Mouse (Mus musculus): ENCODE measurements around the gene Hist2h2bb. TPM values are rescaled to one million over a fixed set of nuclear protein-coding genes. Genes with fewer than 3 reads are reported as not detected.
"Not testable (repeated sequence)": the region's sequence is repeated elsewhere in the genome, so short reads cannot be mapped to it uniquely, and the experiment has no call there.

Hist2h2bb gene
- polyA plus RNA-seq, 1 experiment, result 0.97 TPM

DNA sequence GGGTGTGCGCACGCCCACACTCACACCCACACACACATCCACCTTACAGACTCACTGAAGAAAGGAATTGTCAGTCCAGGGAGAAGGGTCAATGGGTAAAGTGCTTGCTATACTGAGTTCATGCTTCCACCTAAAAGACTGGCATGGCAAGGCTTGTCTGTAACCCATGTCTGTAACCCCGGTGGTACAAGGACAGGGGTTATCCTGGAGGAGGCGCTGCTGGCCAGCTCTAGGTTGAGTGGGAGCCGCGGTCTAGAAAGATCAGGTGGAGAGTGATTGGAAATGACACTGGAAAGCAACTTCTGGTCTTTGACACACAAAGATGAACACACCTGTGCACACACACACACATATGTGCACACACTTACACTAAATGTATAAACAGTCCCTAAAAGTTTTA lies 11.1 kb downstream of the Hist2h2bb start:
- DNase-seq, result no peak
- H3K27me3 ChIP-seq (replicated peaks; ENCODE audit: control insufficient read depth, insufficient read depth, low read length), result no peaks in the 10 kb centered on the region
- 0 out of 2 replicates have a peak, but pooled peaks cover 3% of the 10 kb centered on the region for H3K4me1 ChIP-seq (ENCODE audit: control insufficient read depth, insufficient read depth, low read length)
- 64% methylated on average over 6 of the region's 6 CpGs for WGBS
- no peak overlapping the region for H3K4me3 ChIP-seq (ENCODE audit: insufficient read depth, low read depth, low read length)
- TF ChIP-seq CTCF (conservative IDR thresholded peaks at IDR 0.05; ENCODE audit: insufficient read depth, insufficient read length, low read depth, low read length), result no peak
- TF ChIP-seq POLR2A (IDR thresholded peaks at IDR 0.05; ENCODE audit: low read depth, low read length), result no peak
- H3K36me3 ChIP-seq (ENCODE audit: control insufficient read depth, insufficient read depth, low read length), result no peaks in the 10 kb centered on the region
- no peak overlapping the region for H3K27ac ChIP-seq (ENCODE audit: insufficient read depth, low read depth, low read length)

DNA sequence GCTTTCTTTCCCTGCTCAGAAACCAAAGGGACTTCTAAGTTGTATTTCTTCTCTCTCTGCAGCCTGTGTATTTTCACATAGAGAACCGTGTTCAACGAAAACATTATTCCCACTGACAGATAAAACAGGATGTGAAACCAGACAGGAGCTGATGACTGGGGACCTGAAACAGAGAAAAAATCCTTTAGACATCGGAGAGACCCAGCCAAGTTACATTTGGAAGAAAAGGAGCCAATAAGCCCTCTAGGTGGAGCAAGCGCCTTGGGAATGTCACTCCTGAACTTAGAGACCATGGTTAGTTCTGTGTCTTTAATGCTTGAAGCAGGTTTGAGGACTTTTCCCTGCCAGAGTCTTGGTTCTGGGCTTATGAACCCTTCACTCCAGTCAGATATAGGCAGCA lies 14.9 kb downstream of the Hist2h2bb start:
- Histone ChIP-seq H3K4me1 (ENCODE audit: control insufficient read depth, insufficient read depth, low read length) (no peaks in the 10 kb centered on the region), H3K36me3 (ENCODE audit: control insufficient read depth, insufficient read depth, low read length) (no peaks in the 10 kb centered on the region), H3K27ac (ENCODE audit: insufficient read depth, low read depth, low read length) (no peak overlapping the region), H3K4me3 (ENCODE audit: insufficient read depth, low read depth, low read length) (no peak overlapping the region), H3K27me3 (replicated peaks; ENCODE audit: control insufficient read depth, insufficient read depth, low read length) (no peaks in the 10 kb centered on the region)
- WGBS, result 16% methylated on average over 4 of the region's 4 CpGs
- no peak for TF ChIP-seq POLR2A (IDR thresholded peaks at IDR 0.05; ENCODE audit: low read depth, low read length)
- TF ChIP-seq CTCF (conservative IDR thresholded peaks at IDR 0.05; ENCODE audit: insufficient read depth, insufficient read length, low read depth, low read length), result peak; percentile 34; the same call in 1 of the 2 replicates
- peak; percentile 41 for DNase-seq

DNA sequence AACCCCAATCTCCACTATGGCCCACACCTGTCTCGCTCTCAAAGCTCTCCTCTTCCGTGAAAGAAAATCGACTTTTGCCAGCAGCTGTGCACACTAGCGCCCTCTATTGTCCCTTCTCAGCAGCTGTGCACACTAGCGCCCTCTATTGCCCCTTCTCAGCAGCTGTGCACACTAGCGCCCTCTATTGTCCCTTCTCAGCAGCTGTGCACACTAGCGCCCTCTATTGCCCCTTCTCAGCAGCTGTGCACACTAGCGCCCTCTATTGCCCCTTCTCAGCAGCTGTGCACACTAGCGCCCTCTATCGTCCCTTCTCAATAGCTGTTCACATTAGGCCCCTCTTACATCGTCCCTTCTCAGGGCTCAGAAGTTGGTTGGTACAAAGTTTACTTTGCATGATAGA lies 17.8 kb downstream of the Hist2h2bb start:
- WGBS, result 87% methylated on average over 11 of the region's 11 CpGs
- DNase-seq, result not testable (repeated sequence)
- peak; percentile 64 for TF ChIP-seq CTCF (conservative IDR thresholded peaks at IDR 0.05; ENCODE audit: insufficient read depth, insufficient read length, low read depth, low read length)

DNA sequence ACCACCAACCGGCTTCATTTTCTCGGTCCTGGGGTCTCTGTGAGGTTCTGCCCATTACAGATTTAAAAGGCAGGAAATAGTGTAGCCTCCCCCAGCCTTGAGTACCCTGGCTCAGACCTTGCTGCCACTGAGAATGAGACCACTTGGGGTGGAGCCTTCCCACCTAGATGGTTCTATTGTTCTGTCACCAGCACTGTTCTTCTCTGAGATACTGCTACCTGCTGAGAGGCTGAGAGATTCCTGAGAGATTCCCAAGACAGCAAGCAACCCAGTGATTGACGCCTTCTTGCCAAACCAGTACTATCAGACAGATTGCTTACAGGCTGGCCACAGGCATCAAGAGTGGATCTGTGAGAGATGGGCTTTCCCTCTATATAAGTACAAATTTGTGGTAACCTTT lies 19.6 kb downstream of the Hist2h2bb start:
- TF ChIP-seq POLR2A (IDR thresholded peaks at IDR 0.05; ENCODE audit: low read depth, low read length) (no peak), CTCF (conservative IDR thresholded peaks at IDR 0.05; ENCODE audit: insufficient read depth, insufficient read length, low read depth, low read length) (no peak)
- no peak overlapping the region for H3K4me3 ChIP-seq (ENCODE audit: insufficient read depth, low read depth, low read length)
- WGBS, result 77% methylated on average over 3 of the region's 3 CpGs

More for the DNA sequence above, 17.8 kb downstream of the Hist2h2bb start:
- not testable (repeated sequence) for H3K27me3 ChIP-seq (replicated peaks; ENCODE audit: control insufficient read depth, insufficient read depth, low read length); H3K36me3 ChIP-seq (ENCODE audit: control insufficient read depth, insufficient read depth, low read length); H3K4me1 ChIP-seq (ENCODE audit: control insufficient read depth, insufficient read depth, low read length); H3K27ac ChIP-seq (ENCODE audit: insufficient read depth, low read depth, low read length); H3K4me3 ChIP-seq (ENCODE audit: insufficient read depth, low read depth, low read length)

DNA sequence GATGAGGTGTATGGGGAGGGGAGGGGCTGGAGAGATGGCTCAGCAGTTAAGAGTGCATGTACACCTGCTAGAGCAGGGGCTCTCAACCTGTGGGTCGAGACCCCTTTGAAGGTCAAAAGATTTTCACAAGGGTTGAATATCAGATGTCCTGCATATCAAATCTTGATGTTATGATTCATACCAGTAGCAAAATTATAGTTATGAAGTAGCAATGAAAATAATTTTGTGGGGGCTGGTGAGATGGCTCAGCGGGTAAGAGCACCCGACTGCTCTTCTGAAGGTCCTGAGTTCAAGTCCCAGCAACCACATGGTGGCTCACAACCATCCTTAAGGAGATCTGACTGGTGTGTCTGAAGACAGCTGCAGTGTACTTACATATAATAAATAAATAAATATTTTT lies 21.2 kb downstream of the Hist2h2bb start:
- 88% methylated on average over 3 of the region's 3 CpGs for WGBS

More for the DNA sequence above, 19.6 kb downstream of the Hist2h2bb start:
- no peaks in the 10 kb centered on the region for H3K27me3 ChIP-seq (replicated peaks; ENCODE audit: control insufficient read depth, insufficient read depth, low read length)
- DNase-seq, result no peak
- no peak overlapping the region for H3K27ac ChIP-seq (ENCODE audit: insufficient read depth, low read depth, low read length)
- H3K4me1 ChIP-seq (ENCODE audit: control insufficient read depth, insufficient read depth, low read length), result no peaks in the 10 kb centered on the region
- no peaks in the 10 kb centered on the region for H3K36me3 ChIP-seq (ENCODE audit: control insufficient read depth, insufficient read depth, low read length)

DNA sequence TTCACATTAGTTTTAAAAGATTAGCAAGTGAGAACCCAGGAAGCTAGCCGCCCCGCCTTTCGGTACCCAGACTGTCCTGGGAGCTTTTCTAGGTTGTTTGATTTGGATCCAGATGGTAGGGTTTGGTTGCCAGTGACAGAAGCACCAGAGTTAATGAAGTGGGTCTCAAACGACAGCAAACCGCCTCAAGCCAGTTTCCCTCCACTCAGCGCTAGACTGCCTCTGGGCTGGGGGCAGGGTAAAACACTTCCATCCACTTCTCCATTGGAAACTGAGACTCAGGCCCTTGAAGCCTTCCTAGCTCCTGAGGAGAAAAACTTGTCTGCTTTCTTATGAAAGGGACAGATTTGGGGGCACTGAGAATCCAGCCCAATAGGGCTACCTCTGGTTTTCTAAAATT lies 23.1 kb downstream of the Hist2h2bb start:
- Histone ChIP-seq H3K27ac (ENCODE audit: insufficient read depth, low read depth, low read length) (no peak overlapping the region), H3K27me3 (replicated peaks; ENCODE audit: control insufficient read depth, insufficient read depth, low read length) (no peaks in the 10 kb centered on the region; the same call in 1 of the 2 replicates), H3K4me3 (ENCODE audit: insufficient read depth, low read depth, low read length) (no peak overlapping the region), H3K4me1 (ENCODE audit: control insufficient read depth, insufficient read depth, low read length) (no peaks in the 10 kb centered on the region), H3K36me3 (ENCODE audit: control insufficient read depth, insufficient read depth, low read length) (no peaks in the 10 kb centered on the region)
- 48% methylated on average over 6 of the region's 6 CpGs for WGBS
- DNase-seq, result no peak
- no peak for TF ChIP-seq POLR2A (IDR thresholded peaks at IDR 0.05; ENCODE audit: low read depth, low read length)
- no peak for TF ChIP-seq CTCF (conservative IDR thresholded peaks at IDR 0.05; ENCODE audit: insufficient read depth, insufficient read length, low read depth, low read length)

More for the DNA sequence above, 21.2 kb downstream of the Hist2h2bb start:
- not testable (repeated sequence) for H3K27ac ChIP-seq (ENCODE audit: insufficient read depth, low read depth, low read length); H3K4me1 ChIP-seq (ENCODE audit: control insufficient read depth, insufficient read depth, low read length); H3K27me3 ChIP-seq (replicated peaks; ENCODE audit: control insufficient read depth, insufficient read depth, low read length); DNase-seq; H3K36me3 ChIP-seq (ENCODE audit: control insufficient read depth, insufficient read depth, low read length); H3K4me3 ChIP-seq (ENCODE audit: insufficient read depth, low read depth, low read length)

DNA sequence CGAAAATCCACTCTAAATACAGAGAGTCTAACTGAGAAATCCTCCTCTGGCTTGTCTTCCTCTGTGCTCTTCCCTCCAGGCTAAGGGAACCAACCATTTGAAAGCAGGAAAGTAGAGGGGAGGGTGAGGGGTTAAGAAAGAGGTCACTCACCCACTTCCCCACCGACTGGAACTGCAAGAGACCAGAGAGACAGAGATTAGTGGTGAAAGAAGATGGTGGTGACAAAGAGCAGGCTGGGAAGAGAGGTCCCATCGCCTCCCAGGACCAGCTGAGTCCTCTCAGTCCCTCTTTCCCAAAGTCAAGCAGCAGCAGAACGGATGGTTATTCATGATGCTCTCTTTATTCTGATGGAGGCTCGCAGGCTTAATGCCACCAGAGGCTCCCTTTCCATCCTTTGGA lies 23.8 kb downstream of the Hist2h2bb start:
- 60% methylated on average over 5 of the region's 5 CpGs for WGBS
- H3K27ac ChIP-seq (ENCODE audit: insufficient read depth, low read depth, low read length), result no peak overlapping the region
- no peaks in the 10 kb centered on the region for H3K36me3 ChIP-seq (ENCODE audit: control insufficient read depth, insufficient read depth, low read length)
- no peak for TF ChIP-seq CTCF (conservative IDR thresholded peaks at IDR 0.05; ENCODE audit: insufficient read depth, insufficient read length, low read depth, low read length)
- TF ChIP-seq POLR2A (IDR thresholded peaks at IDR 0.05; ENCODE audit: low read depth, low read length), result no peak
- DNase-seq, result no peak
- H3K27me3 ChIP-seq (replicated peaks; ENCODE audit: control insufficient read depth, insufficient read depth, low read length), result no peaks in the 10 kb centered on the region; the same call in 1 of the 2 replicates
- H3K4me3 ChIP-seq (ENCODE audit: insufficient read depth, low read depth, low read length), result no peak overlapping the region
- no peaks in the 10 kb centered on the region for H3K4me1 ChIP-seq (ENCODE audit: control insufficient read depth, insufficient read depth, low read length)

DNA sequence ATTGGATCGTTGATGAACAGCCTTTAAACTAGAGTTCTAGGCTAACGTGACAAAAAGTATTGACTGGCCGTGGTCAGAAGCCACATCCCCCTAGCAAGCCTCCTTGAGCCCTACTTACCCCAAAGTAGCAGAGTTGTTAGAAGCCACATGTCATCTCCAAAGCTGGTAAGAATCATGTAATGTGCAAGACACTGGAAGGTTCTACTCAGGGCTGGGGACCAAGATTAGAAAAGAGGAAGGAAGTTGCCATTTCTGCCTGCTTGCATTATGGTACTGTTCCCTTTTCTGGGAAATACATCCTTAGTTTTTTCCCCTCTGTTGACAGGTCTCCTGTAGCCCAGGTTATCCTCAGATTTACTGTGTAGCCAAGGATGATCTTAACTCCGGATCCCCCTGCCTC lies 24.2 kb downstream of the Hist2h2bb start, which contains the start of gene Fcgr1:
TSS of gene Fcgr1 (minus strand) at position 183 of the 400 bp plus-strand sequence.
- no peaks in the 10 kb centered on the region for H3K36me3 ChIP-seq (ENCODE audit: control insufficient read depth, insufficient read depth, low read length)
- WGBS, result 73% methylated on average over 4 of the region's 4 CpGs
- no peaks in the 10 kb centered on the region for H3K4me1 ChIP-seq (ENCODE audit: control insufficient read depth, insufficient read depth, low read length)
- TF ChIP-seq POLR2A (IDR thresholded peaks at IDR 0.05; ENCODE audit: low read depth, low read length) (no peak), CTCF (conservative IDR thresholded peaks at IDR 0.05; ENCODE audit: insufficient read depth, insufficient read length, low read depth, low read length) (no peak)
- no peaks in the 10 kb centered on the region; the same call in 1 of the 2 replicates for H3K27me3 ChIP-seq (replicated peaks; ENCODE audit: control insufficient read depth, insufficient read depth, low read length)
- H3K27ac ChIP-seq (ENCODE audit: insufficient read depth, low read depth, low read length), result no peak within 1 kb of the TSS
- peak; percentile 14 for DNase-seq
- H3K4me3 ChIP-seq (ENCODE audit: insufficient read depth, low read depth, low read length), result no peak within 1 kb of the TSS

Measured in kidney, adult 2 months (tissue).